Mouse (Mus musculus) neural tube, embryonic 12.5 days (tissue): Measurements from ENCODE around the gene Ppp1r14d. TPM values are rescaled to one million over a fixed set of nuclear protein-coding genes. Genes with fewer than 3 reads are reported as not detected.

ENCODE experiments used
- ATAC-seq: fragments of 200-750 bp; cut with Nextera tagmentation; 2 replicates; pipeline ENCODE4 v1.8.0; 2017; ENCODE audit warnings: low read depth, mild to moderate bottlenecking, moderate TSS enrichment, moderate library complexity; ENCODE audit not compliant: low FRiP score
- H3K27ac ChIP-seq: fragments of 300-500 bp; sonication (generic); 2 replicates; pipeline ENCODE4 v1.5.1; 2016
- H3K27me3 ChIP-seq: fragments of 300-500 bp; sonication (generic); replicated peaks from 2 replicates; pipeline ENCODE4 v1.6.1; 2016; ENCODE audit warnings: mild to moderate bottlenecking
- H3K36me3 ChIP-seq: fragments of 300-500 bp; sonication (generic); 2 replicates; pipeline ENCODE4 v1.6.1; 2016; ENCODE audit warnings: mild to moderate bottlenecking
- H3K4me1 ChIP-seq: fragments of 300-500 bp; sonication (generic); 2 replicates; pipeline ENCODE4 v1.6.1; 2016
- H3K4me2 ChIP-seq: fragments of 300-500 bp; sonication (generic); replicated peaks from 2 replicates; pipeline ENCODE4 v1.6.1; 2016; ENCODE audit warnings: mild to moderate bottlenecking
- H3K4me3 ChIP-seq: fragments of 300-500 bp; sonication (generic); 2 replicates; pipeline ENCODE4 v1.5.1; 2016
- H3K9ac ChIP-seq: fragments of 300-500 bp; sonication (generic); 2 replicates; pipeline ENCODE4 v1.6.1; 2016; ENCODE audit warnings: mild to moderate bottlenecking
- H3K9me3 ChIP-seq: fragments of 300-500 bp; sonication (generic); 2 replicates; pipeline ENCODE4 v1.6.1; 2016; ENCODE audit warnings: mild to moderate bottlenecking
- WGBS: fragments of 180-500 bp; shearing (Covaris S2); methylation state at CpG from one replicate; pipeline ENCODE4 v1.1.7; 2016; 5-methylcytosine and 5-hydroxymethylcytosine counted together
- polyA plus RNA-seq: library from polyadenylated mRNA; unstranded; fragments of >200 nt; fragmentation: Nextera tagmentation; extraction: Ambion mirVana; gene quantifications from 2 replicates; pipeline ENCODE4 v1.2.1, GENCODE M21; 2016

Gene Ppp1r14d
- polyA plus RNA-seq, 1 experiment from 2014 or later = not detected

GRCm38 (mm10) chr2:119208344-119209175, 21.1 kb downstream of the Ppp1r14d start, which contains the start of the genes Zfyve19 and Dnajc17:
TSS of gene Zfyve19 (plus strand) at chr2:119208617.
TSS of gene Dnajc17 (minus strand) at chr2:119208795.
- peaks cover 18% of the 10 kb centered on the region for H3K4me1 ChIP-seq
- peak within 1 kb of the TSS; percentile 38 for H3K27ac ChIP-seq
- H3K9ac ChIP-seq = peak within 1 kb of the TSS; percentile 77
- WGBS = under 1% methylated on average over 51 of the region's 51 CpGs
- ATAC-seq = peak; percentile 98
- H3K4me3 ChIP-seq = peak within 1 kb of the TSS; percentile 68
- peaks cover 19% of the 10 kb centered on the region for H3K36me3 ChIP-seq
- no peaks in the 10 kb centered on the region for H3K27me3 ChIP-seq
- no peaks in the 10 kb centered on the region for H3K9me3 ChIP-seq
- peak within 1 kb of the TSS; percentile 61 for H3K4me2 ChIP-seq

GRCm38 (mm10) chr2:119207961-119208343, 21.8 kb downstream of the Ppp1r14d start:
- H3K9me3 ChIP-seq = no peaks in the 10 kb centered on the region
- no peak overlapping the region for H3K27ac ChIP-seq
- H3K4me1 ChIP-seq = peaks cover 20% of the 10 kb centered on the region
- ATAC-seq = no peak; the same call in 1 of the 2 replicates
- peak overlapping the region; percentile 77 for H3K9ac ChIP-seq
- peaks cover 18% of the 10 kb centered on the region for H3K36me3 ChIP-seq
- H3K4me3 ChIP-seq = peak overlapping the region; percentile 68
- H3K4me2 ChIP-seq = peak overlapping the region; percentile 61
- H3K27me3 ChIP-seq = no peaks in the 10 kb centered on the region
- 25% methylated on average over 6 of the region's 6 CpGs for WGBS

- no peak overlapping the region for H3K27ac ChIP-seq
- no peak for ATAC-seq
- no peak overlapping the region for H3K4me3 ChIP-seq
- H3K9me3 ChIP-seq = no peaks in the 10 kb centered on the region
- H3K36me3 ChIP-seq = no peaks in the 10 kb centered on the region
- no peaks in the 10 kb centered on the region for H3K27me3 ChIP-seq
- peaks cover 12% of the 10 kb centered on the region for H3K4me1 ChIP-seq
- 73% methylated on average over 4 of the region's 4 CpGs for WGBS
- H3K9ac ChIP-seq = no peak overlapping the region
- no peak overlapping the region for H3K4me2 ChIP-seq
Observed at GRCm38 (mm10) chr2:119203871-119204460, 25.7 kb downstream of the Ppp1r14d start.

- no peaks in the 10 kb centered on the region for H3K9me3 ChIP-seq
- ATAC-seq = no peak
- WGBS = 61% methylated on average over 5 of the region's 5 CpGs
- H3K27ac ChIP-seq = no peak overlapping the region
- peaks cover 12% of the 10 kb centered on the region for H3K4me1 ChIP-seq
- H3K27me3 ChIP-seq = no peaks in the 10 kb centered on the region
- no peaks in the 10 kb centered on the region for H3K36me3 ChIP-seq
- H3K4me3 ChIP-seq = no peak overlapping the region
- no peak overlapping the region for H3K4me2 ChIP-seq
- no peak overlapping the region for H3K9ac ChIP-seq
Observed at GRCm38 (mm10) chr2:119202914-119203453, 26.7 kb downstream of the Ppp1r14d start.

- no peak overlapping the region for H3K4me2 ChIP-seq
- no peak for ATAC-seq
- no peaks in the 10 kb centered on the region for H3K36me3 ChIP-seq
- H3K4me3 ChIP-seq = no peak overlapping the region
- peaks cover 5% of the 10 kb centered on the region; the same call in 1 of the 2 replicates for H3K4me1 ChIP-seq
- H3K9me3 ChIP-seq = no peaks in the 10 kb centered on the region
- H3K27me3 ChIP-seq = no peaks in the 10 kb centered on the region
- no peak overlapping the region for H3K9ac ChIP-seq
- WGBS = 80% methylated on average over 3 of the region's 3 CpGs
- no peak overlapping the region for H3K27ac ChIP-seq
Observed at GRCm38 (mm10) chr2:119198934-119199333, 30.8 kb downstream of the Ppp1r14d start.

- no peaks in the 10 kb centered on the region for H3K9me3 ChIP-seq
- H3K9ac ChIP-seq = no peak overlapping the region
- H3K27ac ChIP-seq = no peak overlapping the region
- H3K4me3 ChIP-seq = no peak overlapping the region
- no peaks in the 10 kb centered on the region for H3K4me1 ChIP-seq
- no peaks in the 10 kb centered on the region for H3K27me3 ChIP-seq
- no peak overlapping the region for H3K4me2 ChIP-seq
- 64% methylated on average over 1 of the region's 1 CpGs for WGBS
- no peak for ATAC-seq
- no peaks in the 10 kb centered on the region for H3K36me3 ChIP-seq
Observed at GRCm38 (mm10) chr2:119198049-119198448, 31.7 kb downstream of the Ppp1r14d start.

GRCm38 (mm10) chr2:119197493-119197892, 32.2 kb downstream of the Ppp1r14d start:
- Histone ChIP-seq H3K27me3 (no peaks in the 10 kb centered on the region), H3K4me3 (no peak overlapping the region), H3K27ac (no peak overlapping the region), H3K4me1 (no peaks in the 10 kb centered on the region), H3K36me3 (no peaks in the 10 kb centered on the region), H3K9ac (no peak overlapping the region), H3K9me3 (no peaks in the 10 kb centered on the region), H3K4me2 (no peak overlapping the region)
- no peak for ATAC-seq
- 89% methylated on average over 1 of the region's 1 CpGs for WGBS

- Histone ChIP-seq H3K36me3 (no peaks in the 10 kb centered on the region), H3K9ac (no peak overlapping the region), H3K4me2 (no peak overlapping the region), H3K4me3 (no peak overlapping the region), H3K4me1 (no peaks in the 10 kb centered on the region), H3K27ac (no peak overlapping the region), H3K9me3 (no peaks in the 10 kb centered on the region), H3K27me3 (no peaks in the 10 kb centered on the region)
- ATAC-seq = no peak
- WGBS = 38% methylated on average over 4 of the region's 4 CpGs
Observed at GRCm38 (mm10) chr2:119196316-119197108, 33.2 kb downstream of the Ppp1r14d start.

- WGBS = 92% methylated on average over 5 of the region's 5 CpGs
- no peak overlapping the region for H3K4me2 ChIP-seq
- ATAC-seq = no peak
- no peaks in the 10 kb centered on the region for H3K27me3 ChIP-seq
- no peak overlapping the region for H3K9ac ChIP-seq
- H3K27ac ChIP-seq = no peak overlapping the region
- no peaks in the 10 kb centered on the region for H3K36me3 ChIP-seq
- no peaks in the 10 kb centered on the region for H3K9me3 ChIP-seq
- no peak overlapping the region for H3K4me3 ChIP-seq
- H3K4me1 ChIP-seq = peaks cover 3% of the 10 kb centered on the region; the same call in 1 of the 2 replicates
Observed at GRCm38 (mm10) chr2:119194140-119194539, 35.6 kb downstream of the Ppp1r14d start.

GRCm38 (mm10) chr2:119190969-119191368, 38.7 kb downstream of the Ppp1r14d start:
- no peak overlapping the region for H3K4me2 ChIP-seq
- no peak overlapping the region for H3K4me3 ChIP-seq
- H3K27me3 ChIP-seq = no peaks in the 10 kb centered on the region
- H3K36me3 ChIP-seq = no peaks in the 10 kb centered on the region
- H3K27ac ChIP-seq = no peak overlapping the region
- no peak for ATAC-seq
- WGBS = 89% methylated on average over 5 of the region's 5 CpGs
- peaks cover 4% of the 10 kb centered on the region; the same call in 1 of the 2 replicates for H3K4me1 ChIP-seq
- no peaks in the 10 kb centered on the region for H3K9me3 ChIP-seq
- H3K9ac ChIP-seq = no peak overlapping the region

GRCm38 (mm10) chr2:119189029-119189710, 40.5 kb downstream of the Ppp1r14d start:
- H3K4me2 ChIP-seq = peak overlapping the region; percentile 62
- no peak overlapping the region for H3K27ac ChIP-seq
- H3K9ac ChIP-seq = no peak overlapping the region
- no peaks in the 10 kb centered on the region for H3K9me3 ChIP-seq
- peaks cover 10% of the 10 kb centered on the region for H3K36me3 ChIP-seq
- no peaks in the 10 kb centered on the region for H3K27me3 ChIP-seq
- H3K4me3 ChIP-seq = 0 out of 2 replicates have a peak overlapping the region, but pooled peaks have one; percentile 9
- peak; percentile 86 for ATAC-seq
- H3K4me1 ChIP-seq = peaks cover 4% of the 10 kb centered on the region; the same call in 1 of the 2 replicates
- WGBS = 7% methylated on average over 15 of the region's 15 CpGs
